Mouse (Mus musculus) urinary bladder, adult 18-20 months (tissue): ENCODE results near the gene Ffar2.
"Not testable (repeated sequence)": the region's sequence is repeated elsewhere in the genome, so short reads cannot be mapped to it uniquely, and the experiment has no call there.

Experiments used
- DNase-seq, 2 experiments: peaks; one replicate each; pipeline ENCODE4 v3.0.0; 2022; ENCODE audit warnings: low spot score in 2 of 2, mixed read lengths in 2 of 2

Ffar2 gene

DNA sequence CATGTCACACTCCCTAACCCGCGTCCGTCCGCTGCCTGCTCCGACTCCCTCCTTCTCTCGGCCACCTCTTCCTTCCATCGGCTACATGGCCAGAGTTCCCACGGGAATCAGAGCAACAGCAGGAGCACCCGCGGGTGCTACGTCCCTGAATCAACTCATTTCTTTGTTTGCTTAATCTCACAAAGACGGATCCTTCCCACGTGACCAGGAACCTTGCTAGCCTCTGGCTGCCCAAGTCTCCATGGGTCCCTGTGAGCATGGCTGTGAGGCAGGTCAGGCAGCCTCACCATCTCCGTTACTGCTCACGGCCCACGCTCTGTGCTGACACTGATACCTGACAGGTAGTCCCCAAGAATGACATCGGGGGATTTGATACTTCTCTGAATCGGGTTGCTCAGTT lies at the start of gene Ffar2:
Gene Ffar2 (minus strand): TSS at position 101 of the 400 bp plus-strand sequence.
- no peak for DNase-seq

DNA sequence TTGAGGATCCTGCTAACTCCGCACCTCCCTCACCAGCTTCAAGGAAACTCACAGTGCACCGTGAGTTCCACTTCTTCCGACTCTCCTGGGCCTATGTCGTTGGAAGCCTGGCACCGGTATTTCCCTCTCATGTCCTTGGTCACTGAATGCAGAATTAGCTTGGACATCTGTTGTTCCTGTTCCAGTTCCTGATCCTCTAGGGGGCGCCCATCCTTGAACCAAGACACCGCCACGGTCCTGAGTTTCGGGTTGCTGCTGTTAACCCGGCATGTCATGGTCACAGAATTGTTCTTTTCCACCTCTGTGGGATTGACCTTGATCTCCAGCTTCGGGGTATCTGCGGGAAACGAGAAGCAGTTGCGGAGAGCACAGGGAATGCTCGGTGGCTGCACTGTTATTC lies 49.5 kb upstream of the Ffar2 start:
- DNase-seq: peak; percentile 42 to 67

DNA sequence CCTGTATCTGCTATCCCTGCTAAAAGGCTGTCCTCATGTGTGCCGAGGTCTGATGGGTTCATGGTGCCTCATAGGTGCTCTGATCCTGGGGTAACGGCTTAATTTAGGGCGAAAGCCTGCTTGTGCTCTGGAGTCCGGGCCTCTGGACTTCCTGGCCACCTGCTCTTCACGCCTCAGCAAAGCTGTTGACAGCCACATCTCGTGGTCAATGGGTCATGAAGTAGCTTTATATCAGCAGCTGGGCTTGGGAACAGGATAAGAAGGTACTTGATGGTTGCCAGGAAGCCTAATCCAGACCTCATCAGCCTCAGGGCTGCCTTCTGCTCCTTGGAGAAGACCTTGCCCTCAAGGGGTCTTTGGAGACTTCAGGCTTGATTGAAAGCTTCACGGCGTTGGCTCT lies 39.8 kb upstream of the Ffar2 start:
- DNase-seq: no peak

DNA sequence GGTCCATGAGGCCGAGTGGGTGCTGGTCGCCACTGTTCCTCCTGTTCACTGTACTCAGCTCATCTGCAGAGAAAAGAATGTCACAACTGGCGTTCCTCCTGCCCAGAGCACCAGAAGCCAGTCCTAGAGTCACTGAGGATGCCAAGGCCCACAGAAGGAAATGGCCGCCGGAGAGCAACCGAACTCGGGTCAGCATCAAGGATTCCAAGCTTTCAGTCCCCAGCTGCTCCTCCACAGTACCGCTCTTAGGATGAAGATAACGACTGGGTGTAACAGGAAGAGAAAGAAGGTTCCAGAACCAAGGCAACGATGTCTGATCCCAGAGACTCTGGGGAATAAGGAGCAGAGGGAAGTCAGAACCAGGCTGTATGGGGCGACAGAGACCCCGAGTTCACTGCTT lies 37.9 kb upstream of the Ffar2 start, which contains the start of gene Ffar1:
Gene Ffar1 (minus strand): TSS at position 101 of the 400 bp plus-strand sequence.
- DNase-seq: no peak

DNA sequence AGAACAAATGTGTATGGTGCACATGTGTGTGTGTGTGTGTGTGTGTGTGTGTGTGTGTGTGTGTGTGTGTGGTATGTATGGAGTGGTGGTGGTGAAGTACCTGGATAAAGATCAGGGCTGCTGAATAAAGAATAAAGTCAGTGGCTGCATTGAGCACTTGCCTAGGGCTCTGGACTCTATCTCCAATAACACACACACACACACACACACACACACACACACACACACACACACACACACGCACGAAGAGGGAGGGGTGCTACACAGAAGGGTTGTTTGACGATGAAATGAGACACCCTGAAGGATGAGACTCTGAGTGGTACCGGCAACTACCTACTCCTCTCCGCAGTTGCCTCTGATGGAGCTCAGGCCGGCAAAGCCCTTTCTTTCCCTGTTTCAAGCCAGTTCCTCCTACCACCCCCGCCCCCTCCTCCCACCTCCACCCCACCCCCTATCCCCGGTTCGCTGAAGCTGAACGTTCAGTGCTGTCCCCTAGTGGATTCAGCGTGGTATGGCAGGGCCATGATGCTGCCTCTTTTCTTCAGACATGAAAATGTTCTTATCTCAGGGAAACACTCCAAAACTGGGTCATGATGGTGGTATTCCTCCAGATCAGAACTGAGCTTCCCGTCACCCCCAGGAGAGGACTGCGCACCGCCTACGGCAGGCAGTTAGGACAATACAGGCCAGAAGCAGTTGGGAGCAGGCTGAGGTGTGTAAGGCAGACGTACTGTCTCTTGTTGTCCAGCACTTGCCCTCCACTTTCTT lies 36.2 kb upstream of the Ffar2 start:
- peak in 1 of 2 experiments; percentile 19 for DNase-seq

DNA sequence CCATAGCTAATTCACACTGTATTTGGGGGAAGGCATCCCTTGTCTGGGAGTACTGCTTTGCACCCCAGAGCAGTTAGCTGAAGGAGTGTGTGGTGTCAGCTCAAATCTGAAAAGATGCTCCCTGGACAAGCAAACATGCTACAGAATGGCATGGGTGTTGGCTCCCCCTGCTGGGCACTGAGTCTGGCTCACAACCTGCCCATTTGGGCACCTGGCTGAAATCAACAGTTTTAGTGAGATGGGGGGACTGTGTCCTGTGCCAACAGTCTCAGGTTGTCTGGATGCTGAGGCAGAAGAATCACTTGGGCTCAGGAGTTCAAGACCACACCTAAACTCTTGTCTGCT lies 35.7 kb upstream of the Ffar2 start:
- DNase-seq: peak; percentile 57 to 66

DNA sequence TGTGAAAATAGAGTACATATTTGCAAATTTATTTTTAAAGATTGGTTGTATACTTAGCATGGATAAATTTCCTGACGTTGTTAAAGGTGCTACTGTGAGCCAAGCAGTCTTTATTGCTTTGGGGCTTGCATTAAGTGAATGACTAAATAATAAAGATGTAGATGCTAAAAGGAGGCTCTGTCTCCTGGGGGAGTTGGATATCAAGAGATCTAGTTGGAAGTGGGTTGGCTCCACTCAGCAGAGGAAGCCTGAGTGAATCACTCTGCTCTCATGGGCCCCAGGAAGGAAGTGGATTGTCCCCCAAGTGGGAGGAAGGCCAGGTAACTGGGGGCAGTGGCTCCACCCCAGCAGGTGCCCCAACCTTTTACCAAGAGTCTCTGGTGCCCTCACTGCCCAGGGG lies 34.2 kb upstream of the Ffar2 start:
- no peak for DNase-seq

DNA sequence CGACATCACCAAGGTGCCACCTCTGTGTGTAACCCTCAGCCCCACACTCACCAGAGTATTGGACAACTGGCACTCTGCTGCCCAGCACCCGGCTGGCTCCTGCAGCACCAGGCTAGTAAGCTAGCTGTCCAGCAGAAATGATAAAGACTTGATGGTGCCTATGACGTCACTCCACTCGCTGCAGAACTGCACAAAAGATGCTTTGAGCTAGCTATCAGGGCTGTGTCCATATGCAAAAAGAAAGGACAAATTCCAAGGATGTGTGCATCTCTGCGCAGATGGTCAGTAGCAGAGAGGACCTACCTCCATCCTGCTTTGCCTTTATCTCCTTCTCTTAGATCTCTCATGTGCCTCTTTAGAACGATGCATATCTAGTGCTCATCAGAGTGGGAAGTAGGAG lies 32.5 kb upstream of the Ffar2 start, which contains the start of gene Ffar3:
Gene Ffar3 (minus strand): TSS at position 101 of the 400 bp plus-strand sequence.
- DNase-seq: no peak

DNA sequence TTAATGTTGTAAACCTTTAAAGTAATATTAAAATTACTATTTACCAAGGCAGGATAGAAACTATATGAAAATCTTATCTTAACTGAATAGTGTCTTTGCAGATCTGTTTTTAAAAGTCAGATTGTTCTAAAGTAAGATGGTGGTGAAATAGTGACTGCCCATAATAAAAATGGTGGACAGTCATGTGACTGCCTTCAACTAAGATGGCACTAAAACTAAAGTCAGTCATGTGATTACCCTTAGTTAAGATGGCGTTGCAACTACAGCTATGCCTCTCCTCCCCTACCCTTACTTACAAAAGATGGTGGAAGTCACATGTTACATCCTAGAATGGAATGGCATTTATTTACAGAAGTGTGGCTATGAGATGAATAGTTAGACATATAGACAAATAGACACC lies 27.8 kb upstream of the Ffar2 start:
- no peak for DNase-seq

DNA sequence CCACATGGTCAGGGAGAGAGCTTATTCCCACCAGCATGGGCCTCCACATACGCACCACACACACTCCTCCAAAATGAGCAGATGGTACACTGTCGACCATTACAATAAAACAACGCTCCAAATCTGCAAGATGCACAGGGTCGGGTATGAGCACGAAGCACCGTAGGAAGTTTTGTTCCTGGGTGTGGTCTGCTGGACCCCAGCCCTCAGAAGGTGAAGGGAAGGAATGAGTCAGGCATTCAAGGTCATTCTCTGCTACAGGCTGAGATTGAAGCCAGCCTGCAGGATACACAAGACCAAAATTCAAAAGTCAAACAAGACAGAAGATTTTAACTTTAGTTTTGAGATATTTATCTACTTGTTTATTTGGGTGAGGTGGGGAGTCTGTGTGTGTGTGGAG lies 24.4 kb upstream of the Ffar2 start:
- no peak for DNase-seq

DNA sequence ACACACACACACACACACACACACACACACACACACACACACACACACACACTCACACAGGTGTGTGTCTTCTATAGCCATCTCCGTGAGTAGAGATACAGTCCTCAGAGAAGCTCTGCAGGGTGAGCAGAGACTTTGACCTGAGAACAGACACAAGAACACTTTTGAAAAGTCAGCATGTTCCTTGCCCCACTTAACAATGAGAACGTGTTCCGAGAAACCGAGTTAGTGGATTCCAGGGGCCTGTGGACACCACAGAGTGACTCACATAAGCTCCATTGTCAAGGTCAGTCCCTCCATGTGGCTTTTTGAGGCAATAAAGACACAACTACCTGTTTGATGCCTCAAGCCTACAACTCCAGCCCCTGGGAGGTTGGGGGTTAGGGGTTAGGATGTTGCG lies 23.8 kb upstream of the Ffar2 start:
- no peak for DNase-seq

DNA sequence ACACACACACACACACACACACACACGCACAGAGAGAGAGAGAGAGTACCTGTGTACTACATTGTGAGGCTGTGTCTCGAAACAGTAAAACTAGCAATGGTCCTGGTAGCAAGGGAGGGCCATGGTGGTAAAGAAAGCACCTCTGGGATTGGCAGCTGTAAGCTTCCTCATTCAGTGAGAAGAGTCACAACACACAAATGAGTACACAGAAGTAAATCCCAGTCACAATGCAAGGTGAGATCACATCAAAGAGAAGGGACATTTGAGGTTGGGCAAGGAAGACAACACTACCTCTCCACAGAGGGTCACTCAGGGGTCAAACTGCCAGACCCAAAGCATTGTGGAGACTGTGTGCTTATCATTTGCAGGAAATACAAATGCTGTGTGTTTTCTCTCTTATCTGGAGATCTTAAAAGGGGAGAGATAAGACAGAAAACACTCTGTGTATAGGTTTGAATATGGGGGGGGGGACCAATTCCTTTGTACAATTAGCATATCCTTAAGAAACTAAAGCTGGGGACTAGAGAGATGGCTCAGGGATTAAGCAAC lies 23.0 kb upstream of the Ffar2 start:
- DNase-seq: peak in 1 of 2 experiments; percentile 8

DNA sequence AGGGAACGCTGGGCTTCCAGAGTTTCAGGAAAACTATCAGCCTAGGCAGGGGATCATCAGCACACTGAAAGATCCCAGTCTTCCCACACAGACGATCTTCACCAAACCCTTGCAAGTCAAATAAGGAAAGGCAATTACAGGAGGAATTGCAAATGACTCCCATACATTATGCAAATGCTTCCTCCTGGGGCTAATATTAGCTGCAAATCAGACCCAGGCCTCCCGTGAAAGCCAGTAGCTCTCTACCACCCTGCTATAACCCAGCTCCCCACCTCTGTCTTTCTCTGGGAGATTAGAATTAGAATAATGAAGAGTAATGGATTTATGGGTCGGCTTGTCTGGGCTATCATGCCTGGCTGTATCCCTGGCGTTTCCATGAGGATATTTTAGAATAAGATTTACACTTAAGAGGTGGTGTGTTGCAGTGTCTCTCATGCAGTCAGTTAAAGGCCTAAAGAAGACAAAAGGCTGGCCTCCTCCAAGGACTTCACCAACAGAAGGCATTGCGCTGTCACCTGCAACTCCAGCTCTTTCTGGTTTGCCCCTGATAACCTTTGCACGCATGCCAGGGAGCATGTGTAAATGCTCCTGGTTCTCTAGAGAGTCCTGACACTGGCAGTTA lies 21.2 kb upstream of the Ffar2 start:
- DNase-seq: no peak

DNA sequence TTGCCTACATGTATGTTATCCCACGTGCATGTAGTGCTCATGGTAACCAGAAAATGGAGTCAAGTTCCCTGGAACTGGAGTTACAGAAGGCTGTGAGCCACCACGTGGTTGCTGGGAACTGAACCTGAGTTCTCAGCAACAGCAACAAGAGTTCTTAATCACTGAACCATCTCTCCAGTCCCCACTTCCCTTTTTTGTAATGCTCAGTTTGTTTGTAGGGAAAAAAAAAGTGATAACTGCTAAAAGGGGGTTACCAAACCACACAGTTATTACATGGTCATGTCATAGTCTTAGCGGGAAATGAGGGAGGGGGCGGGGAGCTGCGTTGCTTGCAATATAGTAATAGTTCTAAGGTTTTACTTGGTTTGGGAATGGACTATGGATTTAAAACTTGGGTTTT lies 18.5 kb upstream of the Ffar2 start:
- no peak for DNase-seq

DNA sequence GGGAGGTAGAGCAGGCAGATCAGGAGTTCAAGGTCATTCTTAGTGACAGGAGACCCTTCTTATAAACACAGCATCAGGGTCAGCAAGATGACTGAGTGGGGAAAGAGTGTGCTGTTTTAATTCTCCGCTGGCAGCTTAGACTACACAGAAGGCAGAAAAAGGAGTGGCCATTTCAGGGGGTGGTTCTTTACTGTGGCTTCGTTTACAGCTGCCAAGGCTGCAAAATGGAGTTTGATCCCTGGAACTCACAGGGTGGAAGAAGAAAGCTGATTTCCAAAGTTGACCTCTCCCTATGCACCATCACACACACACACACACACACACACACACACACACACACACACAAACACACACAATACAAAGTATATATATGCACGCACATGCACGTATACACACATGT lies 17.8 kb upstream of the Ffar2 start:
- DNase-seq: no peak

DNA sequence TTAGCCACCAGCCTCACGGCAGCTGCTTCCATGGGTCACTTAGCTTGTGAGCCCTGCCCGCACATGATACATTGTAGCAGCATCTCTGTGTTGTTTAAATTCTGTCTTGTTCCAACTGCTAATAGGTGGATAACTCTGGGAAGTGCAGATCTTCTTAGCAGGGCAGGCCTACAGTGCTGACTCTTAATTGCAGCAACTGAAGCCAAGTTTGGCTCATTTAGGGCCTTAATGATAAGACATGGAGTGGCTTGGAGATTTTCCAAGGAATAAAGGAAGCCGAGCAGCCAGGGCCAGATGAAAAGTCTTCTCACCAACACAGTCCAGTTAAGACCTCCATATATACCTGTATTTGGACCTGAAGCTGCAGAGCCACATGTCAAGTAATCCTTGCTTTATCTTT lies 16.7 kb upstream of the Ffar2 start:
- no peak for DNase-seq

DNA sequence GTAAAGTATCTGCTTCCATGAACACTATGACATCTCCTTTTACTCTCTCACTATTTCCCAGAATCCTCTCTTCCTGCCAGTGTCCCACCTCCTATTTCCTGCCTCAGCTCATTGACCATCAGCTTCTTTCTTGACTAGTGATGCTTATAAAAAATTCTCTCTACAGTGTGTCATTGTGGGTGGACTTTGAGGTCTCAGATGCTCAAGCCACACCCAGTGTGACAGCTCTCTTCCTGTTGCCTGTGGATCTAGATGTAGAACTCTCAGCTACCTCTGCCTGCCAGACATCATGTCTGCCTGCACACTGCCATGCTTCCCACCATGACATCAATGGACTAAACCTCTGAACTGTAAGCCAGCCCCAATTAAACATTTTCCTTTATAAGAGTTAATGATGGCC lies 13.7 kb upstream of the Ffar2 start:
- DNase-seq: no peak

DNA sequence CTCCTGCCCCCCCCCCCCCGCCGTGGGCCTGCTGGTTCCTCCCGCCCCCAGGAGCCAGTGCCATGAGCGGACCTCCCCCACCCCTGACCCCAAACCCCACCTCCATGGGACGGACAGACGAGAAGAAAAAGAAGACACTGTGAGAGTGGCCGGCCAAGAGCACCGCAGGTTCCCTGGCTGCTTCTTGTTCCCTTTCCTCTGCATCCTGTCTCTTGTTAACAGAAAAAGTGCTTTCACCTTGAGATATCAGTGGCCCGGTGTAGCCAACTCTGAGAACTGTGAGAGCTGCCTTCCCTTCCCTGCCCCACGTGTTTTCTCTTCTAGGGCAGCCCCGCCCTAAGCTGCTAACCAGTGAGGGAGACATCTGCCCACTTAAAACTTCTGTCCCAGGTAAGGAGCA lies 9.1 kb upstream of the Ffar2 start:
- DNase-seq: not testable (repeated sequence)

DNA sequence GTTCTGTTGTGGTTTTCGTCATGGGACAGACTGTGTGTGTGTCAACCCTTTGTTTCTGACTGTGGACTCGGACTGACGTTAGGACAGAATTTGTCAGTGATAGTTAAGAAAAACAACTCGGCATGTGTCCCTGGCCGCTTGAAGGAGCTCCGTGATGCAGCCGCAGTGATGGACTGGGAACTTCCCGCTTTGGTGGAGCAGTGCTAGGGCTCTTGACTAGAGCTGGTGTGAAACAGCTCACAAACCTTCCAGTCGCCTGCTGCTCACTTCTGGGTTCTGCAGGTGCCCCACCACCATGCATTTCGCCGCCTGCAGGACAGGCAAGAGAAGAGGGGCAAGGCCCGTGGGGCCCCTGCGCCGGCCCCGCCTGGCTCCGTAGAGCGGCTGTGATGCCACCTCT lies 8.7 kb upstream of the Ffar2 start:
- DNase-seq: no peak

DNA sequence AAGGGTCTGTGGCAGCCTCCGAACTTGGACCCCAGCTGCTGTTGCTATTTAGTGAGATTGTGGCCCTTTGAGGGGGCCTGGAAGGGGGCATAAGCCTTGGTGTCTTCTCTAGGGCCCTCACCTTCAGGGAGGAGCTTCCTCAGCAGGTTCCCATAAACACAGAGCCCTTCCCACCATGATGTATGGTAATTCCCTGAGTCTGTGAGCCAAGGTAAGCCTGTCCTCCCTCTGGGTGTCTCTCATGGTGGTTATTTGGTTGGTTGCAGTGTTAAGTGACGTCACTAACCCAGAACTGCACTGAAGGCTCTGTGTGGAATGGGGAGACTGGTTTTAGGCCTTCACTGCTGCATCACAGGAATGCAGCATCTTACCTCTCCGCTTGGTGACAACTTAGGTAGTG lies 5.9 kb upstream of the Ffar2 start:
- DNase-seq: no peak

DNA sequence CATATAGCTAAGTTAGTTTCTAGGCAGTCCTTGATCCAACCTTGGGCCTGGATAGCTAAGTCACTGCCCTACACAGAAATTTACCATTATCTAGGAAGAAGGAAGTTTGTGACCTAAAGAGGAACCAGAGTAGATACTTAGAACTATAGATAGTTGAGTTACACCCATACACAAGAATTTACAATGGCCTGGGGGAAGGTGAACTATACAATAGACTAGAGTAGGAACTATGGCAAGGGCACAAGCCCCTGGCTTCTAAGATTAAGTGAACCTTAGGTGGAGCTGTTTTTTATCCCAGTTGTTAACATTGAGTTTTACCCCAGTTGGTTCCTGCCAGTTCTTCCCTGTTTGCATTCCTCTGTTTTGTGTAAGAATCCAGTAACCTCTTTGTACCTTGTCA lies 5.3 kb upstream of the Ffar2 start:
- not testable (repeated sequence) for DNase-seq

DNA sequence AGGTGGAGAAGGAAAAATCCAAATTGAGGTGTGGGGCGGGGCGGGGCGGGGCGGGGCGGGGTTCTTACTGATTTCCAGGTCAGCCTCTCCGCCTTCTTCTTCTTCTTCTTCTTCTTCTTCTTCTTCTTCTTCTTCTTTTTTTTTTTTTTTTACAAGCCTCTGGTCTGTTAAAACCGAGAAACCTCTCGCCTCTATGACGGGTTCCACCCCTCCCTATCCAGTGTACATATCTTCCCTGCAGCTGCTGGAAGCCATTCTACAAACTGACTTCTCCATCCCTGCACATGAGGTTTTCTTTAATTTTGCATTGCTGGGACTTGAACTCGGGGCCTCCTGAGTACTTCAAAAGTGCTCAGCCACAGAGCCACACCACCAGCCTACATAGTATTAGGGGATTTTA lies 3.1 kb upstream of the Ffar2 start:
- DNase-seq: no peak

DNA sequence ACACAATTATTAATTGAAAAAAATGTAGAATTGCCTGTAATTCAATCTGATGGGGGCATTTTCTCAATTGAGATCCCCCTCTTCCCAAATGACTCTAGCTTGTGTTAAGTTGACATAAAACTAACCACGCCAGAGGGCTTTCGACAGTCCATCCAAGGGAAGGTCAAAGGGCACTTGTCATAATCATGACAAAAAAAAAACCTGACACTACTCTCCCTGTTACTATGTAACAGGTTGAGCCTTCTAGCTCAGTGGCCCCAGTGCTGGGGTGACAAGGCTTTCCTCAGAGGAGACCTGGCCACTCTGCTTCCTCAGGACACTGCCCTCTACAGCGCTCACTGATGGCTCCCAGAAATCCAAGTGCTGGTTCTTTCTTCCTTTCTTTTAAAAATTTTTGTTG lies 731 bp upstream of the Ffar2 start:
- DNase-seq: no peak
